Mouse (Mus musculus) heart, adult 9 months (tissue): ENCODE measurements at regions not wholly inside any gene's neighbourhood (a gene's known extent, or its start where the extent isn't known, plus 50 kb on each side); places are given as distances from the start of the nearest gene placed in this dataset.
A peak's percentile ranks its signal among the peaks of the same experiment; 100 is the strongest.

Source experiments
- DNase-seq, 2 experiments: peaks; one replicate each; pipeline ENCODE4 v3.0.0; 2022; ENCODE audit warnings: low spot score in 2 of 2

GRCm38 (mm10) chr5:75770592-75770991, 195.9 kb downstream of the Kit start:
- DNase-seq: no peak

GRCm38 (mm10) chr5:75767213-75767612, 192.5 kb downstream of the Kit start:
- no peak for DNase-seq

GRCm38 (mm10) chr5:75762374-75762773, 187.7 kb downstream of the Kit start:
- no peak for DNase-seq

- DNase-seq: no peak
These were observed 187.0 kb downstream of the Kit start for GRCm38 (mm10) chr5:75761459-75762310.

- no peak for DNase-seq
These were observed 181.5 kb downstream of the Kit start for GRCm38 (mm10) chr5:75756168-75756567.

GRCm38 (mm10) chr5:75754356-75754755, 179.6 kb downstream of the Kit start:
- DNase-seq: no peak

GRCm38 (mm10) chr5:75745311-75745710, 170.6 kb downstream of the Kit start:
- DNase-seq: no peak

- DNase-seq: no peak
These were observed 169.8 kb downstream of the Kit start for GRCm38 (mm10) chr5:75744475-75745045.

- no peak for DNase-seq
These were observed 164.6 kb downstream of the Kit start for GRCm38 (mm10) chr5:75739336-75739735.

GRCm38 (mm10) chr5:75738445-75738844, 163.7 kb downstream of the Kit start:
- no peak for DNase-seq

GRCm38 (mm10) chr5:75737752-75738151, 163.0 kb downstream of the Kit start:
- no peak for DNase-seq

GRCm38 (mm10) chr5:75736318-75736717, 161.6 kb downstream of the Kit start:
- no peak for DNase-seq

- DNase-seq: peak; percentile 66 to 72
These were observed 159.8 kb downstream of the Kit start for GRCm38 (mm10) chr5:75734508-75734907.

- DNase-seq: no peak
These were observed 159.3 kb downstream of the Kit start for GRCm38 (mm10) chr5:75734043-75734442.

GRCm38 (mm10) chr5:75731236-75731635, 156.5 kb downstream of the Kit start:
- no peak for DNase-seq

- DNase-seq: peak; percentile 11 to 29
These were observed 156.0 kb downstream of the Kit start for GRCm38 (mm10) chr5:75730698-75731097.

GRCm38 (mm10) chr5:75721291-75721690, 146.6 kb downstream of the Kit start:
- DNase-seq: no peak

GRCm38 (mm10) chr5:75720091-75720940, 145.6 kb downstream of the Kit start:
- DNase-seq: peak; percentile 9 to 14

GRCm38 (mm10) chr5:75718511-75719225, 144.0 kb downstream of the Kit start:
- DNase-seq: no peak
